Mouse (Mus musculus) hindbrain, embryonic 13.5 days (tissue): Measurements from ENCODE around the gene 3830403N18Rik. TPM values are rescaled to one million over a fixed set of nuclear protein-coding genes. Genes with fewer than 3 reads are reported as not detected.
"Not testable (repeated sequence)": the region's sequence is repeated elsewhere in the genome, so short reads cannot be mapped to it uniquely, and the experiment has no call there.

Experiments used
- ATAC-seq: fragments of 200-750 bp; cut with Nextera tagmentation; 2 replicates; pipeline ENCODE4 v1.8.0; 2017; ENCODE audit warnings: moderate TSS enrichment; ENCODE audit not compliant: low FRiP score
- H3K27ac ChIP-seq: fragments of 300-500 bp; sonication (generic); 2 replicates; pipeline ENCODE4 v1.5.1; 2015; ENCODE audit warnings: inconsistent platforms, mild to moderate bottlenecking, moderate library complexity
- H3K27me3 ChIP-seq: fragments of 300-500 bp; sonication (generic); 2 replicates; pipeline ENCODE4 v1.6.1; 2015; ENCODE audit warnings: mild to moderate bottlenecking, inconsistent platforms
- H3K36me3 ChIP-seq: fragments of 300-500 bp; sonication (generic); 2 replicates; pipeline ENCODE4 v1.6.1; 2015; ENCODE audit warnings: mild to moderate bottlenecking, inconsistent platforms
- H3K4me1 ChIP-seq: fragments of 300-500 bp; sonication (generic); replicated peaks from 2 replicates; pipeline ENCODE4 v1.6.1; 2015; ENCODE audit warnings: inconsistent platforms
- H3K4me2 ChIP-seq: fragments of 300-500 bp; sonication (generic); 2 replicates; pipeline ENCODE4 v1.6.1; 2015; ENCODE audit warnings: inconsistent platforms, mild to moderate bottlenecking, moderate library complexity
- H3K4me3 ChIP-seq: fragments of 300-500 bp; sonication (generic); 2 replicates; pipeline ENCODE4 v1.5.1; 2015; ENCODE audit warnings: mild to moderate bottlenecking, inconsistent platforms
- H3K9ac ChIP-seq: fragments of 300-500 bp; sonication (generic); 2 replicates; pipeline ENCODE4 v1.6.1; 2015; ENCODE audit warnings: mild to moderate bottlenecking, inconsistent platforms
- H3K9me3 ChIP-seq: fragments of 300-500 bp; sonication (generic); 2 replicates; pipeline ENCODE4 v1.6.1; 2016; ENCODE audit warnings: inconsistent platforms
- WGBS: fragments of 180-500 bp; shearing (Covaris S2); methylation state at CpG from one replicate; pipeline ENCODE4 v1.1.7; 2015; 5-methylcytosine and 5-hydroxymethylcytosine counted together
- polyA plus RNA-seq: library from polyadenylated mRNA; unstranded; fragments of >200 nt; fragmentation: Nextera tagmentation; extraction: Ambion mirVana; gene quantifications from 2 replicates; pipeline ENCODE4 v1.2.1, GENCODE M21; 2015

Gene 3830403N18Rik
- 0.91 and 0.93 TPM in 2 replicates for polyA plus RNA-seq

- not testable (repeated sequence) for H3K4me3 ChIP-seq, H3K36me3 ChIP-seq, H3K9me3 ChIP-seq, H3K4me1 ChIP-seq, H3K4me2 ChIP-seq, H3K27me3 ChIP-seq, ATAC-seq, H3K27ac ChIP-seq, H3K9ac ChIP-seq
- 92% methylated on average over 10 of the region's 15 CpGs for WGBS
Observed at GRCm38 (mm10) chrX:56136336-56136909, at the start of gene 3830403N18Rik. Gene 3830403N18Rik, plus strand, starts transcription at chrX:56136572.

DNA sequence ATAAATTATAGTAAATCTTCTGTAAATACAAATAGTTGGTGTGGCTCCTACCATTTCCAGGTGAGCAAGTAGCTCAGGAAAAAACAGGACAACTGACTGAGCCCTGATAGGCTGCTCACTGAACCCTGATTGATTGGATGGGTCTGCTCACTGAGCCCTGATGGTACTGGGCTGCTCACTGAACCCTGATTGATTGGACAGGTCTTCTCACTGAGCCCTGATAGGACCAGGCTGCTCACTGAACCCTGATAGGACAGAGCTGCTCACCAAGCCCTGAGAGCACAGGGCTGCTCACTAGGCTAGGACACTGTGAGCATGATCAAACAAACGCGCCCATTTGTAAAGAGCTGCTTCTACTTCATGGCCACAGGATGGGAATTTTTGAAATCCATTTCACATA is 15.0 kb downstream of the 3830403N18Rik start:
- ATAC-seq, result peak; percentile 77
- Histone ChIP-seq H3K4me1 (no peaks in the 10 kb centered on the region), H3K27ac (no peak overlapping the region), H3K9me3 (no peaks in the 10 kb centered on the region), H3K9ac (no peak overlapping the region), H3K4me2 (no peak overlapping the region), H3K27me3 (no peaks in the 10 kb centered on the region), H3K36me3 (no peaks in the 10 kb centered on the region), H3K4me3 (no peak overlapping the region)
- 85% methylated on average over 2 of the region's 2 CpGs for WGBS

DNA sequence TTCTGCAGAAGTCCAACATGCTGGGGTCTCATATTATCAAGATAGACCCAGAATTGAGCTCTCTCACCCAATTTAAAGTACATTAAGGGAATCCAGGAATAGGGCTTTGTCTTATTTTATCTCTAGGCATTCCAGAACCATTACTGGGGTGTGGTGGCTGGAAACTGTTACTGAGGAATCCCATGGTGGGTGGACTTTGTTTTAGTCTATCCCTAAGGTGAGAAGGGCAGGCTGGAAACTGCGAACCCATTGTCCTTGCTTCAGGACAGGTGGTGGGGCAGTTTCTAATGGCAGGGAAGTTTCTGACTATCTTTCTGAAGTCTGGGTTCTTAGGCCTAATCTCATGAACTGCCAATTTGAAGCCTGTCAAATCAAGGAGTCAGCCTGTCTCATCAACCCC is 50.1 kb downstream of the 3830403N18Rik start:
- H3K27me3 ChIP-seq, H3K4me3 ChIP-seq, H3K27ac ChIP-seq, ATAC-seq, H3K9ac ChIP-seq, H3K4me1 ChIP-seq, H3K36me3 ChIP-seq, H3K4me2 ChIP-seq, H3K9me3 ChIP-seq: not testable (repeated sequence)
- no CpG with 5 or more reads among the region's 1 CpGs for WGBS

Other genes starting within 250 kb of the 3830403N18Rik start
- gene Gm773, start 76.3 kb downstream of the 3830403N18Rik start, polyA plus RNA-seq, result not detected in 2 replicates
- 5.4 and 5.5 TPM in 2 replicates for gene Zfp449, start 209.8 kb downstream of the 3830403N18Rik start, polyA plus RNA-seq
- 20.4 and 20.7 TPM in 2 replicates for gene Smim10l2a, start 238.0 kb downstream of the 3830403N18Rik start, polyA plus RNA-seq